9 mouse cellular contexts compared by ENCODE assay signal in genomic region chr2:20276124-20276523, GRCm38 (mm10).
DNase-seq lines count a peak whose midpoint lies in the region; ATAC-seq and TF ChIP-seq lines count a peak whose summit lies in the region.
"Had no signal": no experiment of that assay in that cellular context is flagged by ENCODE, and none has a peak within 500 bp of the region (broad histone marks: within the 10 kb centered on the region; RNA-seq: fewer than 3 reads in every experiment).

No protein-coding gene starts in this region.

- peak; percentile 57; the same call in 1 of the 2 replicates for TF ChIP-seq CTCF in brain, embryonic 14.5 days (IDR thresholded peaks at IDR 0.05; ENCODE audit: borderline replicate concordance, extremely low read depth, insufficient read depth, insufficient read length)
- 0 out of 2 replicates have a peak, but pooled peaks have one; percentile 22 for TF ChIP-seq CTCF in lung, adult 2 months (IDR thresholded peaks at IDR 0.05; ENCODE audit: insufficient read depth, low read length)

- peak; percentile 50 for DNase-seq in forebrain, embryonic 10.5 days (ENCODE audit: extremely low spot score, low spot score)
- peak; percentile 38 for DNase-seq in 3T3-L1 (ENCODE audit: low read depth, low spot score)
- DNase-seq in brain, embryonic 14.5 days (ENCODE audit: low read depth), result peak; percentile 78
- DNase-seq in kidney, postnatal 14 days, result peak; percentile 76
- peak; percentile 32 for DNase-seq in lung, adult 2 months

- no peaks in the 10 kb centered on the region for H3K27me3 ChIP-seq in forebrain, embryonic 10.5 days (ENCODE audit: poor library complexity, severe bottlenecking)
- H3K27me3 ChIP-seq in forebrain, embryonic 16.5 days (replicated peaks; ENCODE audit: control insufficient read depth, insufficient read depth, low read length), result no peaks in the 10 kb centered on the region
- no peaks in the 10 kb centered on the region for H3K27me3 ChIP-seq in forebrain, embryonic 13.5 days
- H3K27me3 ChIP-seq: midbrain, embryonic 12.5 days had no signal

- no peak overlapping the region for H3K9ac ChIP-seq in forebrain, embryonic 16.5 days (replicated peaks; ENCODE audit: low read depth, low read length)
- no peak overlapping the region for H3K9ac ChIP-seq in forebrain, embryonic 13.5 days
- H3K9ac ChIP-seq: midbrain, embryonic 12.5 days had no signal

- ATAC-seq in forebrain, embryonic 16.5 days, result no peak
- peak; percentile 43; the same call in 1 of the 2 replicates for ATAC-seq in forebrain, embryonic 13.5 days
- no peak for ATAC-seq in monocyte, adult 5-6 weeks (replicated peaks; ENCODE audit: insufficient number of reproducible peaks, low FRiP score, low TSS enrichment, poor library complexity, severe bottlenecking)

- H3K4me1 ChIP-seq in forebrain, embryonic 10.5 days, result no peaks in the 10 kb centered on the region
- H3K4me1 ChIP-seq in forebrain, embryonic 16.5 days (replicated peaks; ENCODE audit: control insufficient read depth, insufficient read depth, low read length), result no peaks in the 10 kb centered on the region
- no peaks in the 10 kb centered on the region for H3K4me1 ChIP-seq in forebrain, embryonic 13.5 days
- no peaks in the 10 kb centered on the region for H3K4me1 ChIP-seq in lung, adult 2 months (ENCODE audit: control insufficient read depth, insufficient read depth, low read length)
- H3K4me1 ChIP-seq: midbrain, embryonic 12.5 days had no signal

- no peaks in the 10 kb centered on the region for H3K9me3 ChIP-seq in forebrain, embryonic 10.5 days
- H3K9me3 ChIP-seq in forebrain, embryonic 16.5 days (ENCODE audit: control insufficient read depth, low read length), result no peaks in the 10 kb centered on the region
- H3K9me3 ChIP-seq in forebrain, embryonic 13.5 days (replicated peaks), result no peaks in the 10 kb centered on the region
- H3K9me3 ChIP-seq: midbrain, embryonic 12.5 days had no signal

- H3K4me3 ChIP-seq in forebrain, embryonic 10.5 days, result no peak overlapping the region
- no peak overlapping the region for H3K4me3 ChIP-seq in forebrain, embryonic 16.5 days (replicated peaks; ENCODE audit: low read length)
- H3K4me3 ChIP-seq in forebrain, embryonic 13.5 days, result no peak overlapping the region
- H3K4me3 ChIP-seq in lung, adult 2 months (replicated peaks; ENCODE audit: extremely low read depth, low read depth, low read length), result no peak overlapping the region
- H3K4me3 ChIP-seq: midbrain, embryonic 12.5 days had no signal

- no peak for TF ChIP-seq POLR2A in brain, embryonic 14.5 days (IDR thresholded peaks at IDR 0.05; ENCODE audit: borderline replicate concordance, extremely low read depth, insufficient read depth, insufficient read length, poor library complexity, severe bottlenecking)
- TF ChIP-seq POLR2A in lung, adult 2 months (IDR thresholded peaks at IDR 0.05; ENCODE audit: borderline replicate concordance, extremely low read depth, low read depth, low read length), result no peak

- H3K36me3 ChIP-seq in forebrain, embryonic 10.5 days (replicated peaks), result no peaks in the 10 kb centered on the region
- H3K36me3 ChIP-seq in forebrain, embryonic 16.5 days (ENCODE audit: control insufficient read depth, insufficient read depth), result no peaks in the 10 kb centered on the region
- no peaks in the 10 kb centered on the region for H3K36me3 ChIP-seq in forebrain, embryonic 13.5 days (ENCODE audit: poor library complexity, severe bottlenecking)
- H3K36me3 ChIP-seq: midbrain, embryonic 12.5 days had no signal

- no peak overlapping the region for H3K4me2 ChIP-seq in forebrain, embryonic 16.5 days (ENCODE audit: low read length)
- no peak overlapping the region for H3K4me2 ChIP-seq in forebrain, embryonic 13.5 days
- H3K4me2 ChIP-seq: midbrain, embryonic 12.5 days had no signal

- 48% methylated on average over 2 of the region's 2 CpGs for WGBS in forebrain, embryonic 10.5 days
- 24% methylated on average over 2 of the region's 2 CpGs for WGBS in forebrain, embryonic 16.5 days
- 32% methylated on average over 2 of the region's 2 CpGs for WGBS in forebrain, embryonic 13.5 days
- 49% methylated on average over 2 of the region's 2 CpGs for WGBS in lung, adult 2 months

- no peak overlapping the region for H3K27ac ChIP-seq in forebrain, embryonic 10.5 days
- no peak overlapping the region for H3K27ac ChIP-seq in forebrain, embryonic 16.5 days (ENCODE audit: low read length)
- H3K27ac ChIP-seq in forebrain, embryonic 13.5 days, result no peak overlapping the region
- H3K27ac ChIP-seq: midbrain, embryonic 12.5 days had no signal
